Comparison of ENCODE assay signal across 8 mouse cellular contexts in the genomic region with DNA sequence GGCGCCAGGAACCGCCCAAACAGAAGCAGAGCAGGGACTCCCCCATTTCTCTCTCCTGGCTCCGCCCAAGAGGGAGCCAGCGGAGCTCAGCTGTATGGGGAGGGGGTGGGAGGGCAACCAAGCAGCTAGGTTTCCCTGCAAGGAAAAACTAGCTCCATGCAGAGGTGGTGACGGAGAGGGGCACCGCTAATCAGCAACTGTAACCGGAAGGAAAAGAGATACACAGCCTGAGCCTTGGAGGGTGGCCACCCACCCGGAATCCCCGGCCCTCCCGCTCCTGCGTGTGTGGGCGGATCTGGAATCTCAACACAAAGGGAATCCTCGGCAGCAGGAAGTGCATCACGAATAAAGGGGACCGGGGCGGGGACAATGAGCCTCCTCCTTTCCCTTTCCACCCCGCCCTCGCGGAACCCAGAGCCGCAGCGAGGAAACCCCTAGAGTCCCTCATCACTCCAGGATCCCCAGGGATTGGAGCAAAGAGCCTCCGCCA. TPM values are rescaled to one million over a fixed set of nuclear protein-coding genes. Genes with fewer than 3 reads are reported as not detected.
DNase-seq lines count a peak whose midpoint lies in the region; ATAC-seq and TF ChIP-seq lines count a peak whose summit lies in the region.

No protein-coding gene starts in this region.

- H3K4me2 ChIP-seq in forebrain, embryonic 12.5 days, result peak overlapping the region; percentile 94
- peak overlapping the region; percentile 38 for H3K4me2 ChIP-seq in liver, embryonic 16.5 days (ENCODE audit: low read depth, low read length)
- peak overlapping the region; percentile 77 for H3K4me2 ChIP-seq in neural tube, embryonic 13.5 days

- H3K27me3 ChIP-seq in forebrain, embryonic 12.5 days, result peaks cover 7% of the 10 kb centered on the region; the same call in 1 of the 2 replicates
- H3K27me3 ChIP-seq in liver, embryonic 16.5 days (ENCODE audit: control insufficient read depth, insufficient read depth, low read depth, low read length), result peaks cover 22% of the 10 kb centered on the region
- H3K27me3 ChIP-seq in neural tube, embryonic 13.5 days, result peaks cover 16% of the 10 kb centered on the region

- DNase-seq in adrenal gland, postnatal 36 days, result peak; percentile 17
- peak; percentile 57 to 60 for DNase-seq in layer of hippocampus, adult 2 months (ENCODE audit: low spot score in 2 of 2)
- peak; percentile 62 to 72 for DNase-seq in thymus, postnatal 36 days

- H3K9me3 ChIP-seq in forebrain, embryonic 12.5 days, result no peaks in the 10 kb centered on the region
- H3K9me3 ChIP-seq in liver, embryonic 16.5 days (replicated peaks; ENCODE audit: control insufficient read depth, low read length), result no peaks in the 10 kb centered on the region
- H3K9me3 ChIP-seq in neural tube, embryonic 13.5 days, result no peaks in the 10 kb centered on the region

- WGBS in forebrain, embryonic 12.5 days, result under 1% methylated on average over 22 of the region's 22 CpGs
- WGBS in liver, embryonic 16.5 days (ENCODE audit: insufficient replicate concordance), result under 1% methylated on average over 22 of the region's 22 CpGs
- 0% methylated on average over 22 of the region's 22 CpGs for WGBS in neural tube, embryonic 13.5 days

- peak overlapping the region; percentile 64 for H3K9ac ChIP-seq in forebrain, embryonic 12.5 days
- H3K9ac ChIP-seq in liver, embryonic 16.5 days (ENCODE audit: low read depth, low read length), result no peak overlapping the region
- peak overlapping the region; percentile 93 for H3K9ac ChIP-seq in neural tube, embryonic 13.5 days

- H3K4me3 ChIP-seq in forebrain, embryonic 12.5 days (replicated peaks), result peak overlapping the region; percentile 59
- H3K4me3 ChIP-seq in layer of hippocampus, adult 2 months, result peak overlapping the region; percentile 71
- peak overlapping the region; percentile 25 for H3K4me3 ChIP-seq in liver, embryonic 16.5 days (ENCODE audit: low read depth, low read length)
- peak overlapping the region; percentile 66 for H3K4me3 ChIP-seq in neural tube, embryonic 13.5 days

- peak; percentile 80 for ATAC-seq in CD4-positive, CD25-positive, alpha-beta regulatory T cell, adult 4 months
- peak; percentile 94 for ATAC-seq in forebrain, embryonic 12.5 days (ENCODE audit: low FRiP score)
- peak; percentile 88 to 92 for ATAC-seq in hematopoietic stem cell, adult 5-6 weeks (replicated peaks in 1 of 2; ENCODE audit: insufficient read depth in 1 of 2, low FRiP score in 2 of 2, low TSS enrichment in 1 of 2, low read depth in 1 of 2, poor library complexity in 2 of 2, severe bottlenecking in 2 of 2)
- ATAC-seq in liver, embryonic 16.5 days (ENCODE audit: low read depth), result no peak
- peak; percentile 92 for ATAC-seq in neural tube, embryonic 13.5 days (ENCODE audit: low read depth)

- no peaks in the 10 kb centered on the region for H3K36me3 ChIP-seq in forebrain, embryonic 12.5 days (replicated peaks)
- H3K36me3 ChIP-seq in liver, embryonic 16.5 days (ENCODE audit: control insufficient read depth, insufficient read depth), result no peaks in the 10 kb centered on the region
- H3K36me3 ChIP-seq in neural tube, embryonic 13.5 days, result no peaks in the 10 kb centered on the region

- no peak for TF ChIP-seq CTCF in layer of hippocampus, adult 2 months (conservative IDR thresholded peaks at IDR 0.05)

- peak overlapping the region; percentile 92 for H3K27ac ChIP-seq in forebrain, embryonic 12.5 days
- H3K27ac ChIP-seq in layer of hippocampus, adult 2 months, result no peak overlapping the region
- no peak overlapping the region for H3K27ac ChIP-seq in liver, embryonic 16.5 days (ENCODE audit: low read length)
- H3K27ac ChIP-seq in neural tube, embryonic 13.5 days (replicated peaks), result peak overlapping the region; percentile 94

- H3K4me1 ChIP-seq in forebrain, embryonic 12.5 days, result 0 out of 2 replicates have a peak, but pooled peaks cover 3% of the 10 kb centered on the region
- H3K4me1 ChIP-seq in liver, embryonic 16.5 days (ENCODE audit: control insufficient read depth, low read depth, low read length), result no peaks in the 10 kb centered on the region
- peaks cover 21% of the 10 kb centered on the region for H3K4me1 ChIP-seq in neural tube, embryonic 13.5 days (replicated peaks)

RNA-seq across cellular contexts. Expression of gene Kcnh8, which starts 1.6 kb away (rescaled TPM):
- not detected for polyA plus RNA-seq in CD4-positive, CD25-positive, alpha-beta regulatory T cell, adult 4 months (2017; shearing (Covaris generic))
- under 1 TPM; 0.10 to 0.16 TPM for total RNA-seq in adrenal gland, postnatal 36 days (2021)
- 4.1 TPM in 2 replicates for polyA plus RNA-seq in forebrain, embryonic 12.5 days (2016; fragmentation: Nextera tagmentation; extraction: Ambion mirVana)
- not detected in 2 replicates for total RNA-seq in hematopoietic stem cell, adult 5-6 weeks (2017)
- under 1 TPM; 0.33 to 0.56 TPM for total RNA-seq in layer of hippocampus, adult 2 months (2021)
- not detected in 2 replicates for polyA plus RNA-seq in liver, embryonic 16.5 days (2015; fragmentation: Nextera tagmentation; extraction: Ambion mirVana)
- polyA plus RNA-seq in neural tube, embryonic 13.5 days (2015; fragmentation: Nextera tagmentation; extraction: Ambion mirVana), result 4.6 and 4.8 TPM in 2 replicates

Comparison
In these comparisons a context has a peak if more than half of its experiments do, and no peak if none do; other contexts are left out.
1. DNase-seq: peak in every context shown above with its lines; median percentile 67 in thymus, postnatal 36 days; 58 in layer of hippocampus, adult 2 months; 17 in adrenal gland, postnatal 36 days.
2. H3K27ac ChIP-seq: peak in forebrain, embryonic 12.5 days (single experiment) and neural tube, embryonic 13.5 days (single experiment); none in layer of hippocampus, adult 2 months (single experiment) and liver, embryonic 16.5 days (single experiment).
3. H3K4me2 ChIP-seq: peak in every context shown above with its lines; median percentile 94 in forebrain, embryonic 12.5 days; 77 in neural tube, embryonic 13.5 days; 38 in liver, embryonic 16.5 days.
4. Peak in every context shown above with its lines, with median percentiles within 50 percentile points of each other: H3K4me3 ChIP-seq.